Mouse (Mus musculus): ENCODE measurements around the gene Ly6g6f. TPM values are rescaled to one million over a fixed set of nuclear protein-coding genes. Genes with fewer than 3 reads are reported as not detected.

The Ly6g6f gene
- polyA plus RNA-seq, 1 experiment from 2014 or later, result 0.23 TPM

DNA sequence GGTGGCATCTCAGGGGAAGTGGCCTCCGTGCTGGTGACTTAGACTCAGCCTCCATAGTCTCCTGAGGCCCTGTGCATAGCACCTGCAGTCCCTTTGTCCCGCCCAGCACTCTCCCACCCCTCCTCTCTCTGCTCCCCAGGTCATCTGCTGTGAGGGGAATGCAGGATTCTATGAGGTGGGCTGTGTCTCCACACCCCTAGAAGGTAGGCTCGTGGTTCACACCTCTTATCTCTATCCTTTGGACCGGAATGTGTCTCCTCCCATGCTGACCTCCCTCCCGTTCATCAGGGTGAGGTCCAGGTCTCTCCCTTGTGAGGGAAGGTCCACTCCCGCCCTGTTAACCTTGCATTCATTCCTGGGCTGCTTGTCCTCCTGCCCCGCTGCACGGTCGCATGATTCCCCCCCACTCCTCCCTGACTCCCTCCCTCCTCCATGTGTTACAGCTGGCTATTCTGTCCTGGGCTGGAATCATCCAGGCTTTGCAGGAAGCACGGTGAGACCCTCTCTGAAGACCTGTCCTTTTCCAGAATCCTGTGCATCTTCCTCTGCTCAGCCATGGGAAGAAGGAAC lies 14.9 kb upstream of the Ly6g6f start:
- no peaks in the 10 kb centered on the region for H3K27me3 ChIP-seq (replicated peaks; ENCODE audit: control insufficient read depth, insufficient read depth, low read length)
- no peak overlapping the region for H3K4me2 ChIP-seq (ENCODE audit: low read depth, low read length)
- peaks cover 29% of the 10 kb centered on the region for H3K36me3 ChIP-seq (ENCODE audit: control insufficient read depth, insufficient read depth, low read length)
- H3K9ac ChIP-seq (ENCODE audit: low read depth, low read length), result no peak overlapping the region; the same call in 1 of the 2 replicates
- H3K4me1 ChIP-seq (ENCODE audit: control insufficient read depth, insufficient read depth, low read length), result peaks cover 26% of the 10 kb centered on the region
- ATAC-seq, result peak; percentile 67
- WGBS, result 51% methylated on average over 10 of the region's 10 CpGs
- H3K27ac ChIP-seq (ENCODE audit: low read length), result peak overlapping the region; percentile 43; the same call in 1 of the 2 replicates
- no peak overlapping the region for H3K4me3 ChIP-seq (ENCODE audit: low read length)
- H3K9me3 ChIP-seq (ENCODE audit: control insufficient read depth, low read length), result no peaks in the 10 kb centered on the region

DNA sequence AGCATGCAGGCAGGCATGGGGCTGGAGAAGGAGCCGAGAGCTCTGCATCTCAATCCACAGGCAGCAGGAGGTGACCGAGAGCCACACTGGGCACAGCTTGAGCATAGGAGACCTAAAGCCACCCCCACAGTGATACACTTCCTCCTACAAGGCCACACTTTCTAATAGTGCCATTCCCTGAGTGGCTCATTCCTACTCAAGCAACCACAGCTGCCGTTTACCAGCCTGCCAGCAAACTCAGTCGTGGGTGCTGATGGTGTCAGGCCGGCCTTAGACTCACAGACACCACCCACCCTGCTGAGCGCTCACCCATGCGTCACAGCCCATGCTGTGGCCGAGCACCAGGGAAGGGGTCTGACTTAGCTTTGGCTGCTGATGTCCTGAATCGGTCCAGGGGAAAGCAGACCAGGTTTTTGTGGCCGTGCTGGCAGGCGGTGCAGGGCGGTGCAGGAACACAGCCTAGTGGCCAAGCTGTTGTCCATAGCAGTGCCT lies 11.8 kb upstream of the Ly6g6f start:
- peaks cover 34% of the 10 kb centered on the region for H3K36me3 ChIP-seq (ENCODE audit: control insufficient read depth, insufficient read depth, low read length)
- H3K9ac ChIP-seq (ENCODE audit: low read depth, low read length), result no peak overlapping the region
- peaks cover 16% of the 10 kb centered on the region; the same call in 1 of the 2 replicates for H3K4me1 ChIP-seq (ENCODE audit: control insufficient read depth, insufficient read depth, low read length)
- no peaks in the 10 kb centered on the region for H3K27me3 ChIP-seq (replicated peaks; ENCODE audit: control insufficient read depth, insufficient read depth, low read length)
- H3K4me2 ChIP-seq (ENCODE audit: low read depth, low read length), result no peak overlapping the region
- ATAC-seq, result no peak
- no peaks in the 10 kb centered on the region for H3K9me3 ChIP-seq (ENCODE audit: control insufficient read depth, low read length)
- no peak overlapping the region for H3K4me3 ChIP-seq (ENCODE audit: low read length)
- H3K27ac ChIP-seq (ENCODE audit: low read length), result no peak overlapping the region
- WGBS, result 89% methylated on average over 12 of the region's 12 CpGs

DNA sequence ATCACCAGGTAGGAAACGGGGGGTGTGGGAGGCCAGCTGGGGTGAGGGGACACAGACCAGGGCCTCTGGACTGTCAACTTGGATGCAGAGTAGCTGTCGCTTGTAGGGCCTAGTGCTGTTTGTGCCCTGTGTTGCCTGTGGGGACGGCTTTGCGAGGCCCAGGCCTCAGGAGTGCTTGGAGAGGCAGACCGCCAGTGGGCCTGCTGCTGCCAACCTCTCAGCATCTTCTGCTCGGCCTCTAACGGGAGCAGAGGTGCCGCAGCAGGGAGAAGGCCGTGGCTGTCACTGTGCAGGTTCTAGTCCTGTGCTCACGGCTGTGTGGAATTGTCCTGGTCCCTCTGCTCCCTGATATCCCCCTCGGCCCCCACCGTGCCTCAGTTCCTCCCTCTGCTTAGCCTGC lies 11.2 kb upstream of the Ly6g6f start:
- no peak for ATAC-seq
- Histone ChIP-seq H3K36me3 (ENCODE audit: control insufficient read depth, insufficient read depth, low read length) (peaks cover 30% of the 10 kb centered on the region), H3K9me3 (ENCODE audit: control insufficient read depth, low read length) (no peaks in the 10 kb centered on the region), H3K9ac (ENCODE audit: low read depth, low read length) (no peak overlapping the region), H3K4me3 (ENCODE audit: low read length) (no peak overlapping the region), H3K4me1 (ENCODE audit: control insufficient read depth, insufficient read depth, low read length) (peaks cover 10% of the 10 kb centered on the region; the same call in 1 of the 2 replicates), H3K4me2 (ENCODE audit: low read depth, low read length) (no peak overlapping the region), H3K27me3 (replicated peaks; ENCODE audit: control insufficient read depth, insufficient read depth, low read length) (no peaks in the 10 kb centered on the region), H3K27ac (ENCODE audit: low read length) (no peak overlapping the region)
- 87% methylated on average over 12 of the region's 12 CpGs for WGBS

DNA sequence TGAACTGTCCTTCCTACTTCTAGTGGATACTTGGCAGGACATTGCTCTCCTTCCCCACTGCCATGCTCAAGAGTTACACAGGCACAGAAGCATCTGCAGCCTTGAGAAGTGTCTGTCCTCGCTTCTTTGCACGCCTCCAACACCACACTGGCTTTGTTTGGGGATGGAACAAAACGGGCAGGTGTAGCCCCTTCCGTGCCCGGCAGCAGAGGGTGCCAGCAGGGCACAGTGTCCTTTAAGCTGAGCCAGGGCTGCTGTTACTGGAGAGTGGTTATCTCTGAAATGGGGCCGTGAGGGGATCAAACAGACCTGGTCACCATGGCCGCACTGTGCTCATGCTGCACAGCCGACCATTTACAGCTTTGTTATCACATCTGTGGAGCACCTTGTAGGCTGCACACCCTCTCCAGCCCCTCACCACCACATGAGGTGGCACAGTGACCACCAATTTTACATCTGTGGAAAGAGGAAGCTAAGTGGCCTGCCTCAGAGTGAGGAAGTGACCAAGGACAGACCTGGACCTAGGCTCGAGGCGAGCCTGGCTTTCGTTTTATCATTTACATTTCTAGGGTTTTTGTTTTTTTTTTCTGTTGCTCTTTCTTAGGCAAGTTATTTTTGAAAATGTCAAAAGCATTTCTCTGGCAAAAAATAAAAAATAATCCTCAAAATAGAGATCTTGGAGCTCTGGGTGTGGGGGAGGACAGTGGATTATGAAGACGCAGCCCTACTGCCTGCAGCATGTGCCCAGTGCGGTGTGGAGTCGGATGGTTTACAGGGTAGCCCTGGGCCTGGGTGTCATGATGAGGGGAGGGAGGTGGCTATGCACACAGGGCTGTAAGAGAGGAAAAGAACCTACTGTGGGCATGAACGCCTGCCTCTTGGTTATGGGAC lies 9.3 kb upstream of the Ly6g6f start:
- Histone ChIP-seq H3K4me1 (ENCODE audit: control insufficient read depth, insufficient read depth, low read length) (peaks cover 11% of the 10 kb centered on the region; the same call in 1 of the 2 replicates), H3K9me3 (ENCODE audit: control insufficient read depth, low read length) (no peaks in the 10 kb centered on the region), H3K36me3 (ENCODE audit: control insufficient read depth, insufficient read depth, low read length) (peaks cover 20% of the 10 kb centered on the region), H3K4me2 (ENCODE audit: low read depth, low read length) (no peak overlapping the region), H3K4me3 (ENCODE audit: low read length) (no peak overlapping the region), H3K9ac (ENCODE audit: low read depth, low read length) (0 out of 2 replicates have a peak overlapping the region, but pooled peaks have one; percentile 24), H3K27ac (ENCODE audit: low read length) (no peak overlapping the region; the same call in 1 of the 2 replicates), H3K27me3 (replicated peaks; ENCODE audit: control insufficient read depth, insufficient read depth, low read length) (no peaks in the 10 kb centered on the region)
- ATAC-seq, result no peak
- 78% methylated on average over 15 of the region's 15 CpGs for WGBS

DNA sequence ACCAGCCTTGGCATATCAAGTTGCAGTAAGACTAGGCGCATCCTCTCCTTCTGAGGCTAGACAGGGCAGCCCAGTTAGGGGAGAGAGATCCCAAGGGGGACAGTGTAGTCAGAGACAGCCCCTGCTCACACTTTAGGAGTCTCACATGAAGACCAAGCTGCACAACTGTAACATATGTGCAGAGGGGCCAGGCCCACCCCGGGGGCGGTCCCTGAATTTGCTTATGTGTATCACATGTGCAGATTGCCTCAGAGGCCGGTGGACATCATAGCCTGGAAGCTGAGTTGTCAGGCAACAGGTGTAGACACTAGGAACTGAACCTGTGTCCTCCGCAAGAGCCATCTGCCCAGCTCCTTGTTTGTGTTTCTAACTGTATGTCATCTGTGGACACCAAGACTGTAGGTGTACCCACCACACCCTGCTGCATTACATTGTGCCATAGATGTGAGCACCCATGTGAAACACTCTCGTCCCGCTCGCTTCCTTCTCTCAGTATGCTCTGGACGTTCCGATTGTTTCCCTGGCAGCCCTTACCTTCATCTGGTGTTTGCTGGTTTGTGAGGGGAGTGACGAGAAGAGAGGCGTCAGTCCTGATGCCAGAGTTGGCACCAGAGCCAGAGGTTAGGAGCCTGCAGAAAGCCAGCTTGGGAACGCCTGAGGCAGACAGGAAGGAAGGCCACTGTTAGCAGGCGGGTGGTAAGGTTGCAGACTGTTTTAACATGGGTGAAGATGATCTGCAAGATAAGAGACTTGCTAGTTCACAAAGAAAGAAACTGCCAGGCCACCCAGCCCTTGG lies 7.2 kb upstream of the Ly6g6f start:
- no peak overlapping the region for H3K9ac ChIP-seq (ENCODE audit: low read depth, low read length)
- peaks cover 7% of the 10 kb centered on the region; the same call in 1 of the 2 replicates for H3K4me1 ChIP-seq (ENCODE audit: control insufficient read depth, insufficient read depth, low read length)
- no peak overlapping the region for H3K4me3 ChIP-seq (ENCODE audit: low read length)
- no peak overlapping the region for H3K4me2 ChIP-seq (ENCODE audit: low read depth, low read length)
- H3K27ac ChIP-seq (ENCODE audit: low read length), result no peak overlapping the region
- no peak for ATAC-seq
- H3K27me3 ChIP-seq (replicated peaks; ENCODE audit: control insufficient read depth, insufficient read depth, low read length), result no peaks in the 10 kb centered on the region
- no peaks in the 10 kb centered on the region for H3K9me3 ChIP-seq (ENCODE audit: control insufficient read depth, low read length)
- WGBS, result 89% methylated on average over 14 of the region's 14 CpGs
- H3K36me3 ChIP-seq (ENCODE audit: control insufficient read depth, insufficient read depth, low read length), result peaks cover 20% of the 10 kb centered on the region

DNA sequence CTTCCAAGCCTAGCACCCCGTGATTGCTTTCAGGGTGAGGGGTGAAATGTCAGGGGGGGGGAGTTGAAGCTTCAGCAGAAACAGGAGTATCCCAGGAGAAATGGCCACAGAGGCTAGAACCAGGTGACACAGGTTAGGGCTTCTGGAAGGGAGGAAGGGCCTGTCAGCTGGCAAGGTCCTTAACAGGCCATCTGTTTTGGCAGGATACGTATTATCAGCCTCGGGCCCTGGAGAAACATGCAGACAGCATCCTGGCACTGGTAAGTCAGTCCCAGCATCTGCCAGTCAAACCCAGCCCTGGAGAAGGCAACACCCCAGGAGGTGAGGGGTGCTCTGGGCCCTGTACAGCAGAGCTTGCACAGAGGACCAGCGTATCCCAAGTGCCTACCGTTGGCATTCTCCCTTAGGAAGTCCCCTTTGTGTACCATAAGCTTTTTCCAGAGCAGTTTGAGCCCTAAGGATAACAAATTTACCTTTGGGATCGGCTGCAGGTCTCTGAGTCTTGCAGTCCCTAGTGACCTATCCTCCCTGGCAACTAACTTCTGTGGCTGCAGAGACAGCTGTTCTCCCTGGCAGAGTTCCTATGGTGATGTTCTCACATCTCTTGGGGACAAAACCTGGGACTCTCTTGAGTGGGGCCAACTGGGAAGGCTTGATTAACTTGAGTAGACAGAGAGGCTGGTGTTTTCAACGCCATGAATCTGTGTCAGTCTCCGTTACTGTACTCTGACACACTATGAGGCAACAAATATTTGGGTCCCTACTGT lies 4.9 kb upstream of the Ly6g6f start:
- peaks cover 7% of the 10 kb centered on the region; the same call in 1 of the 2 replicates for H3K36me3 ChIP-seq (ENCODE audit: control insufficient read depth, insufficient read depth, low read length)
- H3K9me3 ChIP-seq (ENCODE audit: control insufficient read depth, low read length), result no peaks in the 10 kb centered on the region
- H3K4me1 ChIP-seq (ENCODE audit: control insufficient read depth, insufficient read depth, low read length), result peaks cover 7% of the 10 kb centered on the region; the same call in 1 of the 2 replicates
- 63% methylated on average over 8 of the region's 8 CpGs for WGBS
- H3K4me2 ChIP-seq (ENCODE audit: low read depth, low read length), result peak overlapping the region; percentile 63
- H3K27ac ChIP-seq (ENCODE audit: low read length), result no peak overlapping the region
- ATAC-seq, result no peak
- H3K4me3 ChIP-seq (ENCODE audit: low read length), result peak overlapping the region; percentile 66
- H3K27me3 ChIP-seq (replicated peaks; ENCODE audit: control insufficient read depth, insufficient read depth, low read length), result no peaks in the 10 kb centered on the region
- H3K9ac ChIP-seq (ENCODE audit: low read depth, low read length), result peak overlapping the region; percentile 92

DNA sequence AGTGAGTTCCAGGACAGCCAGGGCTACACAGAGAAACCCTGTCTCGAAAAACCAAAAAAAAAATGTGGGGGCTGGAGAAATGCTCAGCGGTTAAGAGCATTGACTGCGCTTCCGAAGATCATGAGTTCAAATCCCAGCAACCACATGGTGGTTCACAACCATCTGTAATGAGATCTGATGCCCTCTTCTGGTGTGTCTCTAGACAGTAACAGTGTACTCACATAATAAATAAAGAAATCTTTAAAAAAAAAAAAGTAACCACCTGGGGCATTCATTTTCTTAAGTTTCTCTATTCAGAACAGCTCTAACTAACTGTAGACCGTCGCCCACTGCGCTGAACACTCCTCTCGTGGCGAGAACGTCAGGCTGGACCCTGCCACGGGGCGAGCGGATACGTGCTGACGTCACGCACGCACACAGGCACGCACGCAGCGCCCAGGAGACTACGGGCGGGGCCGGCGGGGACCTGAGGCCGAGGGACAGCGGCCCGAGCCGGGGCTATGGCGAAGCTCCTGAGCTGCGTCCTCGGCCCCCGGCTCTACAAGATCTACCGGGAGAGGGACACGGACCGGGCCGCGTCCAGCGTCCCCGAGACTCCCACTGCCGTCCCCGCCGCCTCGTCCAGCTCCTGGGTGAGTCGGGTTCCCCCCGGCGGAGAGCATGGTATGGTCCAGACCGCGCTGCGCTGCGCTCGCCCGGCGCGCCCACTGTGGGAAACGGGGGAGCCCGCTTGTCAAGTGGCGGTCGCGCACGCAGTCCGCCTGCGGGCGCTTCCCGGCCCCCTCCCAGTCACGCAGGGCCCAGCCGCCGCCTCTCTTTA lies 3.6 kb upstream of the Ly6g6f start, which contains the start of gene Abhd16a:
Gene Abhd16a, plus strand, starts transcription at position 439 of the 820 bp plus-strand sequence.
- peak within 1 kb of the TSS; percentile 92 for H3K9ac ChIP-seq (ENCODE audit: low read depth, low read length)
- H3K4me2 ChIP-seq (ENCODE audit: low read depth, low read length), result peak within 1 kb of the TSS; percentile 63
- WGBS, result 2% methylated on average over 66 of the region's 67 CpGs
- 0 out of 2 replicates have a peak, but pooled peaks cover 3% of the 10 kb centered on the region for H3K36me3 ChIP-seq (ENCODE audit: control insufficient read depth, insufficient read depth, low read length)
- H3K4me3 ChIP-seq (ENCODE audit: low read length), result peak within 1 kb of the TSS; percentile 66
- peak within 1 kb of the TSS; percentile 95 for H3K27ac ChIP-seq (ENCODE audit: low read length)
- no peaks in the 10 kb centered on the region for H3K27me3 ChIP-seq (replicated peaks; ENCODE audit: control insufficient read depth, insufficient read depth, low read length)
- H3K9me3 ChIP-seq (ENCODE audit: control insufficient read depth, low read length), result no peaks in the 10 kb centered on the region
- peaks cover 7% of the 10 kb centered on the region; the same call in 1 of the 2 replicates for H3K4me1 ChIP-seq (ENCODE audit: control insufficient read depth, insufficient read depth, low read length)
- ATAC-seq, result peak; percentile 99

DNA sequence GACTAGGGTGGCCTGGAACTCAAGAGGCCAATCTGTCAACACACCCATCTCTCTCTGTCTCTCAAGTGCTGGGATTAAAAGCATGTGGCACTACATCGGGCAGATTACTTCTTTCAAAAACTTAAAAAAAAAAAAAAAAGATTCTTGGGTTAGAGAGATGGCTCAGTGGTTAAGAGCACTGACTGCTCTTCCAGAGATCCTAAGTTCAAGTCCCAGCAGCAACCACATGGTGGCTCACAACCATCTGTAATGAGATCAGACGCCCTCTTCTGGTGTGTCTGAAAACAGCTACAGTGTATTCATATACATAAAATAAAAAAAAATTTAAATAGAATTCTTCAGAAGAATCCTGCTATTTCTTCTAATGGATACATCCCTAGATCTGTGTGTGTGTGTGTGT lies 2.7 kb upstream of the Ly6g6f start:
- Histone ChIP-seq H3K27ac (ENCODE audit: low read length) (no peak overlapping the region), H3K36me3 (ENCODE audit: control insufficient read depth, insufficient read depth, low read length) (0 out of 2 replicates have a peak, but pooled peaks cover 3% of the 10 kb centered on the region), H3K4me1 (ENCODE audit: control insufficient read depth, insufficient read depth, low read length) (peaks cover 7% of the 10 kb centered on the region; the same call in 1 of the 2 replicates), H3K4me3 (ENCODE audit: low read length) (no peak overlapping the region), H3K9ac (ENCODE audit: low read depth, low read length) (no peak overlapping the region), H3K9me3 (ENCODE audit: control insufficient read depth, low read length) (no peaks in the 10 kb centered on the region), H3K27me3 (replicated peaks; ENCODE audit: control insufficient read depth, insufficient read depth, low read length) (no peaks in the 10 kb centered on the region), H3K4me2 (ENCODE audit: low read depth, low read length) (no peak overlapping the region)
- ATAC-seq, result no peak
- WGBS, result 54% methylated on average over 2 of the region's 2 CpGs
